Mouse (Mus musculus) megakaryocyte progenitor cell, adult 5-6 weeks (primary cell): ENCODE data around the gene A630095E13Rik. TPM values are rescaled to one million over a fixed set of nuclear protein-coding genes. Genes with fewer than 3 reads are reported as not detected.
"Not testable (repeated sequence)": the region's sequence is repeated elsewhere in the genome, so short reads cannot be mapped to it uniquely, and the experiment has no call there.

ENCODE experiments used
- ATAC-seq: replicated peaks from 2 replicates; pipeline ENCODE4 v1.8.0; 2016; ENCODE audit warnings: mild to moderate bottlenecking, moderate TSS enrichment, inconsistent platforms; ENCODE audit not compliant: poor library complexity
- total RNA-seq, 2 experiments: library from RNA; stranded (forward) in 1 of 2; stranded (reverse) in 1 of 2; fragments of 157-497, 149-512 nt in 1 of 2; fragments of 200-1000 nt in 1 of 2; gene quantifications; 2 replicates each; pipeline versions ENCODE4 v1.2.3 to v1.2.4; 2015 to 2017

Gene A630095E13Rik
- total RNA-seq (2015) (not detected in 2 replicates), total RNA-seq (2017) (not detected in 2 replicates)

GRCm38 (mm10) chr9:36643276-36643675 lies at the start of gene A630095E13Rik:
Gene A630095E13Rik (minus strand): TSS chr9:36643376.
- not testable (repeated sequence) for ATAC-seq

DNA sequence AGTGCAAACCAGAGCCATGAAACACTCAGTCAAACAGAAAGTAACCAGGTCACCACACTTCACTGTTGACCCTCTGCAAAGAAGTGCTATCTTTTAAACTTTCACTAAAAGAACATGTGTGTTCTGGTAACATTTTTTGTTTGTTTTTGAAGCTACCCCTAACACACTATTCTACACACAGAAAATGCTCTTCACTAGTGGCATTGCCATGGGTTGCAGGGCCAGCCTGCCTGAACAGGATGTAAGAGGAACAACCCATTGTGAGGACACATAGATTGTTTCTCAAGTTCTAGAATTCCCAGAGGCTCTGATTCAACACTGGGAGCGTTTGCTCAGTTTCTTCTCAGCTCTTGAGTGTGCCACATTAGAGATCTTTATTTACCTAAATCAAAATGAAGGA lies 49.7 kb upstream of the A630095E13Rik start, which contains the start of gene Acrv1:
Gene Acrv1, plus strand, starts transcription at position 301 of the 400 bp plus-strand sequence.
- ATAC-seq = no peak

DNA sequence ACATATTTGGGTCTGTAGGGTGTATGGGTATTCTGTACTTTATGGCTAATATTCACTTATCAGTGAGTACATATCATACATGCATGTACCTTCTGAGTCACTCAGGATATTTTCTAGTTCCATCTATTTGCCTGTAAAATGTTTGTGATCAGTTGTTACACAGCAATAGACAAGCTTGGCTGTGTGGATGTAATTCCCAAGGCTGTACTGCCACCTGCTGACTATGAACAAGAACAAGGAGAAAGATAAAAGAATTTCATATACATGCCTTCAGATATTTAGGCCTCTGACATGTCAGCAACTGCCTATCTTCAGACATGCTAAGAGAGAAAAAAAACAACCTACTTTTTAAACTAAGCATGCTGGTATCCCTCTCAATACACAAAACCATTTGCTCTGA lies 44.2 kb upstream of the A630095E13Rik start:
- 0 out of 2 replicates have a peak, but pooled peaks have one; percentile 31 for ATAC-seq

GRCm38 (mm10) chr9:36681424-36681823 lies 38.2 kb upstream of the A630095E13Rik start:
- no peak for ATAC-seq

Other genes starting within 250 kb of the A630095E13Rik start
- gene Gm7257, start 211.5 kb downstream of the A630095E13Rik start, total RNA-seq (2015) = not detected in 2 replicates
- gene Gm7257, start 211.5 kb downstream of the A630095E13Rik start, total RNA-seq (2017) = not detected in 2 replicates
- gene Gm9513, start 167.7 kb downstream of the A630095E13Rik start, total RNA-seq (2015) = not detected in 2 replicates
- not detected in 2 replicates for gene Gm9513, start 167.7 kb downstream of the A630095E13Rik start, total RNA-seq (2017)
- gene Gm5615, start 101.4 kb downstream of the A630095E13Rik start, total RNA-seq (2015) = not detected in 2 replicates
- gene Gm5615, start 101.4 kb downstream of the A630095E13Rik start, total RNA-seq (2017) = not detected in 2 replicates
- not detected in 2 replicates for gene Gm17689, start 60.7 kb downstream of the A630095E13Rik start, total RNA-seq (2015)
- gene Gm17689, start 60.7 kb downstream of the A630095E13Rik start, total RNA-seq (2017) = not detected in 2 replicates
- gene Acrv1, start 49.8 kb upstream of the A630095E13Rik start, total RNA-seq (2015) = not detected in 2 replicates
- gene Acrv1, start 49.8 kb upstream of the A630095E13Rik start, total RNA-seq (2017) = not detected in 2 replicates
- gene Chek1, start 83.7 kb upstream of the A630095E13Rik start, total RNA-seq (2015) = 42.2 and 52.8 TPM in 2 replicates
- 57.7 and 69.5 TPM in 2 replicates for gene Chek1, start 83.7 kb upstream of the A630095E13Rik start, total RNA-seq (2017)
- gene Stt3a, start 124.3 kb upstream of the A630095E13Rik start, total RNA-seq (2015) = 374 and 460 TPM in 2 replicates
- 885 and 971 TPM in 2 replicates for gene Stt3a, start 124.3 kb upstream of the A630095E13Rik start, total RNA-seq (2017)
- gene Ei24, start 154.0 kb upstream of the A630095E13Rik start, total RNA-seq (2015) = 43.7 and 49.3 TPM in 2 replicates
- gene Ei24, start 154.0 kb upstream of the A630095E13Rik start, total RNA-seq (2017) = 38.9 and 51.4 TPM in 2 replicates
- gene Fez1, start 178.5 kb upstream of the A630095E13Rik start, total RNA-seq (2015) = not detected in 2 replicates
- not detected in 2 replicates for gene Fez1, start 178.5 kb upstream of the A630095E13Rik start, total RNA-seq (2017)